Mouse (Mus musculus) R1 (cell line): Measurements from ENCODE around the gene Agbl4.

Experiments used
- DNase-seq: peaks from one replicate; pipeline ENCODE4 v3.0.0-alpha.2; 2018; ENCODE audit warnings: low read depth, low spot score

The Agbl4 gene

DNA sequence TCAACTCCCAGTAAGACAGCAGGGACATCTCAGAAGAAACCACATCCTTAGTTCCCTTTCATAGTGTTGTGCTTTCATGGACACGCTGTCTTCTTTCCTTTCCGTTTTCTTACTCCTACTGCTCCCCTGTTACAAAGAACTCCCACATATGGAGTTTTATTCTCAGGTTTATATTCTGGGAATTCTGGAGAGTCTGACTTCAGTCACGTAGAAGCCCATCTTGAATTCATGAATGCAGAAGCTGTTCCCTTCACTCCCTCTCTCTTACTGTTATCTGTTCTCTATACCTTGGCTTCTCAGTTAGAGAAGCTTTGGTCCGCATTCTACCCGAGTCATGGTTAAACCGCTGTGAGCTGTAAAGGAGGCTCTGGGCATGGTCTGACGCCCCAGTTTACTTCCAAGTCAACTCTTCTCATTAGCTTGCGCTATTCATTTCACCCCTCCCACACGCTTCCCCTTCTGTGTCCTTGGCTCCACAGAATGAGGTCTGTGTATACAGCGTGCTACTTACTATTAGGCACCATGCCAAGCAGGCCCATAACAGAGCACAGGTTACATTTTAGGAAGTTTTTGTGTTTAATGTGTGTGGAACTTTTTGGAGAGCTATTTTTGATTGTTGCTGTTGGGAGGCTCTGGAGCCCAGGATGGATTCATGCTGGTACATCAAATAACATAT lies 1186.2 kb downstream of the Agbl4 start:
- DNase-seq: no peak

DNA sequence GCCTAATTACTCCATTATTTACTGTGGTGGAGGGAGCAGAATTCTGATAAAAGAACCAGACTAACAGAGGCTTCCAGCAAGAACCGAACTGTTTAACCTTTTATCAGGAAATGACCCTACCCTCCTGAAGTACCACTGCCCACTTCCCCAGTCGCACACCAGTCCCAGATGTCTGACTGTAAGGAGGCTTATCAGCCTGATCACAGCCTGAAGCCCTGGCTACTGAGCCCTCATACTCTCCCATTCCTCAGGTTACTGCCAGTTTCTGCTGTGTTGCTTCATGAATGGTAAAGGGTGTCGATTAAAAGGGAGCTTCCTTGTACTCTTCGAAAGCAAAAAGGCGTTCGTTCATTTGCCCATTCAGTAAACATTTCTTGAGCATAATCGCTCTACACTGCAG lies 1186.8 kb downstream of the Agbl4 start:
- no peak for DNase-seq

DNA sequence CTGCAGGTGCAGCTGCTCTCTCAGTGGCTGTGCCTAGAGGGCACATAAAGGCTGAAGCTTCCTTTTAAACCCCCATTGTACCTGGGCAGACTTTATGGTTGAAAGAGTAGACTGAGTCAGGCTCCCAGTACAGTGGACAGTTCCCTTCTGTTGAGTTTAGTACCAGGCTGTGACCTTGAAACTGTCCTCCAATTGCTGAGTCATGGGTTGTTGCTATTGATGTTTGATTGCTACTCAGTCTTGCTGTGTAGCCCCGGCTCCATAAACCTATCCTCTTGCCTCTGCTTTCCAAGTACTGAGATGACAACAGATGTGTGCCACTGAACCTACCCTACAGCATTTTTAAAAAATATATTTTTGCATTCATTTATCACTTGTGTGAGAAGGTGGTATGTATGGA lies 1190.8 kb downstream of the Agbl4 start:
- peak; percentile 26 for DNase-seq

DNA sequence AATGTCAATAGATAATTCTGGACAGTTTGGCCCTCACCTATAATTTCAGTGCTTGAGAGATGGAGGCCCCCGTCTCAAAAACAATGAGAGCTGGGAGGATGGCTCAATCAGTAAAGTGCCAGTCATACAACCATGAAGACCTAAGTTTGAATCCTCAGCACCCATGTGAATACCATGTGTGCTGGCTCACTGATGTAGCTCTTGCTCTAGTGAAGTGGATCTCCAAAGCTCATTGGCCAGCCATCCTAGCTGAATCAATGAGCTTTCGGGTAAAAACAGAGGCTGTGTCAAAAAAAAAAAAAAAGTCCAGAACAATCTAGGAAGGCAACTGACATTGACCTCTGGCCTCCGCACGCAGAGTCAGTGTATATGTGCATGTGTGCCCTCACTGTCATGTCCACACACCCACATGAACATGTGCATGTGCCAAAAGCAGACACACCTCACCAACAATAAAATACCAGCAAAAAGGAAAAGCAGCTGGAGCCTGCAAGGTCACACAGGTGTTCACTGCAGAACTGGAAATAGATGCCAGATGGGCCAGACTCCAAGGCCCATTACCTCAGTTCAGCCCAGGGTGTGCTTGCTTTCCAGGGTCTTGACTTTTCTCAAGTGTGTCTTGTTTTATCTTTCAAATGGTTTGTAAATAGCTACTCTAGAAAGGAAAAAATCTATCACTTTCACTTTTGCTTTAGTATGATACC lies 1192.2 kb downstream of the Agbl4 start:
- no peak for DNase-seq

DNA sequence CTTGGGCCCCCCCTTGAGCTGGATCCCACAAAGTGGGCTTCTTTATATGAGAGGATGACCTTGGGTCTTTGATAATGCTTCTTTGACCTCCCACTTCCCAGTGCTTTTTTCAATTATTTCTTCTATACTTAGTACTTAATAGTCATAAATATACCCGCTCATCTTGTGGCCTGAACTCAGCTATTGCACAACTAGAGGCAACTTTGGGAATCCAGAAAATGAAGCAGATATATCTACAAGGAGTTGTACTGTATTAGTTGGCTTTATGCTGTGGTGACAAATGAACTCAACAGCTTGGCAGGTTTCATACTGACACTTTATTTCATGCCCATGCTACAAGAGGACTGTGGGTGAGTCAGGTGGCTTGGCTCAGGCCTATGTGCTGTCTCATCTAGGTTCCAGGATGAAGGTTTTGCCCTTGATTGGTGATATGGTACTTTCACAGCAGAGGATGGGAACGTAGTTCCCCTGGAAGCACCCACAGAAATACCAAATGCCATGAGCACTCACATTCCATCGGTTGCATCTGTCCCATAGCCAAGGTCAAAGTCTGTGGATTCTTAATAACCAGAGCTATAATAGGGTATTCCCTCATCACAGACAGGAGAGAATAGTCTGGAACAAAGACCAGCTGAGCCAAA lies 1197.3 kb downstream of the Agbl4 start:
- DNase-seq: no peak

DNA sequence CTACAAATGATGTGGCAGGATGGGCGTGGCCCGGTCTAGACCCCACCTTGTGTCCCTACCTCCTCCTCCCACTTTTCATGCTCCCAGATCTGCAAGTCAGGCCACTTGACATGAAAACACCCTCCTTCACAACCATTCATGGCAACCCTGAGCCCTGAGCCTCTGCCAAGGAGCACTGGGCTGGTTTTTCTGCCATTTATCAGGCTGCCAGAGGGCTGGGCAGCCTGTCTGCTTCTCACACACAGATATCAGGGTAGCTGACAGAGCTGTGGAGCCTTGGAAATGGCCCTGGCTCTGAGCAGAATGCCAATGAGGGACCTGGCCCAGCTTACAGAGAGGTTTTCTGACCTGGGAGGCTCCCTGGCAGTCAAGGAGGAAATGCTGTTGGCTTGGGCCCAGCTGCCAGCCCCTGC lies 1199.8 kb downstream of the Agbl4 start:
- DNase-seq: no peak

DNA sequence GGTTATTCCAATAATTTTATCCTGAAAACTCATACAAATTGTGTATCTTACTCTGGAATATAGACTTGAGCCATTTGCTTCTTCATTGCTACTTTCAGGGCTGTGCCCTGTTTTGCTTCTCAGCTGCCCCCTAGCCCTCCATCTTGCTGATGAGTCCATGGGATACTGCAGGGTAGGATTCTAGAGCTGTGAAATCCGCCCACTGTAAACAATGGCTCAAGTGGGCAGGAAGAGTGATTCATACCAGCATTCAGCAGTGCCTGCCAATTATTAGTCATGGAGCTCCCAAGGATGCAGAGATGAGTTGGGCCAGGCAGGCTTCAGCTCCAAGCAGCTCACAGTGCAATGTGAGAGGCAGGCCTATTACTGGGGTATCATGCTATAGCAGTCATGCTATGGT lies 1200.5 kb downstream of the Agbl4 start:
- no peak for DNase-seq

DNA sequence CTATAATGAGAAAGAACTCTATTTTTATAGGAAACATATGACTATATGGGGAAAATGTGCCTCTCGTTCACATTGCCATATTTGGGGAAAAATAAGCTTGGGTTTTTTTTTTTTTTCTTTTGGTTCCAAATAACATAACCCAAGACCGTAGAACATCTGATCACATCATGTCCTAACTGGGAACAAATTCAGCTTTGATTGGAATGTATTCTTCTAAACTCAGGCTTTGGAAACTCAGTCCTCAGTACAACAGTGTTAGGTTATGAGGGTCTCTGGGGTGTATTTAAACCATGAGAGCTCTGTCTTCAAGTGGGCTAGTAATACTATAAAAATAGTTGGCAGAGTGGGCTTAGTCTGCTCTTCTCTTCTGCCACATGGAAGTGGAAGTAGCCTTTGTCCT lies 1205.7 kb downstream of the Agbl4 start:
- DNase-seq: no peak

DNA sequence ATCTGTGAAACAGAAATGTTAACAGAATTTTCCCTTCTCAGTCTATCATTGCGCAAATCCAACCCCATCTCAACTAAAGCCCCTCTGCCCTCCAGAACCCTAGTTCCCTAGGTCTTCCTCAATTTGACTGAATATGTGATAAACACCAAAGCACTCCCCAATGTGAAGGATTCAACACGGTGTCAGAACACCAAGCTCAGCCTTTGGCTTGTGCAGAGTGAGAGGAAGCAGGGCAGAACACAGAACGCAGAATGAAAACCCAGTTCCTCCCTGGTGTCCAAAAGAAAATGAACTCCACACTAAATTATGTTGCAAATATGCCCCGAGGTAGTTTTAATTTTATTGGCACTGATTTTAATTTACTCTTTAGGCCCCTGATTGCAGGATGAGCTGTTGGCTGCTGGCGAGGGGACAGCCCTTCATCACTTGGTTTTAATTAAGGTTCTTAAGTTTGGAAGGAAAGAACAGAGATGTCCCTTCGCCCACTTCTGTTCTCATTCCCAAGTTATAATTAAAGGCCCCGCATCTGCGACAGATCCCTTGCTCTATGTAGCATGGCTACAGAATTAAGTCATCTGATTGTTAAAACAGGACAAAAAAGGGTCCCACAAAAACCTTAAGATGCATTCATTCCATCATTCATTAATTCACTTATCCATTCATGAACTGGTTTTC lies 1210.5 kb downstream of the Agbl4 start:
- no peak for DNase-seq

DNA sequence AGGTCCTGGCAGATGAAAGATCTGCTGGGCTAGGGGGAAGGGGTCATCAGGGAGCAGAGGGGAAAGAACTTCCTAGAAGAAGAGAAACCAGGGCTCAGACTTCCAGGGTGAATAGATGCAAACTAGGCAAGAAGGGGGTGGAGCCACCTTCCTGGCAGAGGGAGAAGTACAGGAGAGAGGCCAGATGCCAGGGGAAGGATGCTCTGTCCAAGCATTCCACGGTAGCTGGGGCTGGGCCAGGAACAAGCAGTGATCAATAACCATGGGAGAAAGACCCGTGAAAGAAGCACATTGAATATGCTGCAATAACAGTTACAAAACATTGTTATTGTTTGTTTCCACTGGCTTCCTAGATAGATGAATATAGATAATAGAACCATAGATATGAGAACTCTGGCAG lies 1224.4 kb downstream of the Agbl4 start:
- no peak for DNase-seq

DNA sequence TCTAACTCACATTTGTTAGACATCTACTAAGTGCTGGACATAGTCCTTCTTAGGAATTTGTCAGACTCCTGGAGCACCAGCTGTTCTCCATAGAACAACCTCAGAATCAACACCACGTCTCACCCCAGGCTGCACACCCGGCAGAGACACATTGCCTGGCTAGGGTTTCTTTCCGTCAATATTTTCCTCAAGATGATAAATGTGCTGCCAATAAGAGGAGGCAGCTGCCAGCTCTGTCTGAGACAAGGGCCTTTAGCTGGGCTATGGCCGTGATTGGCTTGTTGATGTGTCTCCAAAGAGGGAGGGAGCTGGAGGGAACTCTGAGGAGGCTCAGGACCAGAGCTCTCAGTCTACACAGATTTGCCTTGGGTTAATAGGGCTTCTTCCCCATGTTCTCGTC lies 1227.5 kb downstream of the Agbl4 start:
- DNase-seq: no peak

DNA sequence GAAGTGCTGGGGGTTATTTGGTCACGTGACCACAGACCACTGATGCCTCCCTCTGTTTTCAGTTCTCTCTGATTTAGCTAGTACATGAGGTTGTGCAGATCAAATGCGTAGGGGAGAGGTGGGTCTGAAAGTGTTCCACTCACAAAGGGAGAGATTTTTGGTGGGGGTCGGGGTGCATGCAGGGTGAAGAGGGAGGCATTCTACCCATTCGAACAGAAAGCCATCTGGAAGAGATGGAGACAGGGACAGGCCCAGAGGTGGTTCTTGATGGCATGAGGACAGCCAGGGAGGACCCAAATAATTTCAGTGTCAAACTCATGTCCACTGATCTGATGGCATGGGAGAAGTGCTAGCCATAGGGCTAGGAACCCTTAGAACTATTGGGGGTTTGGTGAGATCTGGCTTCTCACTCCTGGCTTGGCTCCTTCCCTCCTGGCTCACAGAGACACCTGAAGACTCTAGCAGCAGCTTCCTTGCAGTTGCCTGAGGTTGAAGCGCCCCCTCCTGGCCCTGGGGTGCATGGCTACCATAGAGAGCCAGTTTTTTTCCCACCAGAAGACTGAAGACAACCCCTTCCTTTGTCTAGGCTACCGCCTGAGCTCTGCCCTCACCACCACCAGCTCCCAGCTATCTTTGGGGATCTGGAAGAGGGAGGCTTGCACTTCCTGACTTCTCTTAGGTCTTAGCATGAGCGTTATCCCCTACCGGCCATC lies 1228.8 kb downstream of the Agbl4 start:
- DNase-seq: peak; percentile 64

DNA sequence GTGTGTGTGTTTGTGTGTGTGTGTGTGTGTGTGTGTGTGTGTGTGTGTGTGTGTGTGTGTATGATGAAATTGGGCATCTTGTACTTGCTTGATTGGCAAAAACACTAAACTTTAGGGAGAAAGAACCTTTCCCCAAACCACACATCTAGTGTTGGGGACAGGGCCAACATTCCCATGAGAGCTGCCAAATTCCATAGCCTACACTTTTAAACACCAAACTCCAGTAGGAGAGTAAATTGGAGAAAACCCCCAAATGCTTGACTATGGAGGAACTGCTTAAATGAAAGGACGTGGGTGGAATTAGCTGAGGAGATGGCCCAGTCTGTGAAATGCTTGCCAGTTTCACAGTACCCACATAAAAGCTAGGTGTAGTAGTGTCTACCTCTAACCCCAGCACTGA lies 1235.2 kb downstream of the Agbl4 start:
- DNase-seq: no peak

DNA sequence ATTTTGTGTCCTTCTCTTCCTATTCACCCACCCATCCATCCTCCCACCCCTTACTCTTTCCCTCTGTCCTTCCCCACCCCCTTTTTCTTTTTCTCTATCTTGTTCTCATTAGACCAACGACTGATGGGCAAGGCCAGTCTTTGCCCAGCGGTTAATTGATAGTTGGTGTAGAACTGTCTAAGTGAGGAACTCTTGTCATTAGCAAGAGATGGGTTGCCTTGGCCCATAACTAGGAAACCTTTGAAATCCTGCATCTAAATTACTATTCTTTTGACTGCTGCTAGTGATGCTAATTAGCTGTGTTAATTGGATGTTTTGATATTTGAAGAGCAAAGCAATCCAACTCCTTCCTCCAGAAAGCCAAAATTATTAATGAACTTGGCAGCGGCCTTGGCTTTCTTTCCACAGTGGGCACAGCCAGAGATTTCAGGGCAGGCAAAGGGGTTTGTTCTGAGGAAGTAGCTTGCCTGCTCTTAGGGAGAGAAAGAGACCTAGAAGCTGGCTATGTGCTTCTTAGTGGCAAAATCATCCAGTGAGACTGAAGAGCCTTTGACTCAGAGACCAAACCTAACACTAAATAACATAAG lies 1238.2 kb downstream of the Agbl4 start:
- no peak for DNase-seq

DNA sequence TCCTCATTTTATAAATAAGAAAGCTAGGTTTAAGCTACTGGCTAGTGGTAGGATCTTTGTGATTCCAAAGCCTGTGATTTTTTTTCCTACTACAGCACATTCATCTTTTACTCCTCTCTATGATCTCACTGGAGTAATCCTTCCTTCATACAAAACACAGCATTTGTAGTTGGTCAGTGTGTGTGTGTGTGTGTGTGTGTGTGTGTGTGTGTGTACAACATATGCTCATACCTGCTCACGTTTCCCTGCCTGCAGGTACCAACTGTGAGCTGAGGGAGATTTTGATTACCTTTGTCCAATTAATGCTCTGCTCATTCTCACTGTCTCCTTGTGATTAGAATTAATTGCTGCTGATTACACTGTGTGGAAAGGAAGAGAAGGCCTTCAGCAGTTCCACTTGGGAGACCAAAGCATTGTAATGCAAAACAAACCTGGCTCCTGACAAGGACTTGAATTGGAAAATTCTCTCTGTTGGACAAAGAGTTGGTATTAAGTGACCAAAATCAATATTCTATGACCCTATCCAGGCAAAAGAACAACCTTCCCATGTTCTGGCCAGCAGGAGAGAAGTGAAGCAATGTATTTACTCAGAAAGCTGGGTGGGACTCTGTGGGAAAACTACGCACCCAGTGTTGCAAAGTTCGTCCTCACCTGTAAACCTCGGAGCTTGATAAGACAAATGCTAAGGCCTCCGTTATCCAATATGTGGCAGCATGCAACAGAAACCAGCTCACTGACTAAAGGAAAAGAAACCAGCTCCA lies 1241.7 kb downstream of the Agbl4 start:
- no peak for DNase-seq

DNA sequence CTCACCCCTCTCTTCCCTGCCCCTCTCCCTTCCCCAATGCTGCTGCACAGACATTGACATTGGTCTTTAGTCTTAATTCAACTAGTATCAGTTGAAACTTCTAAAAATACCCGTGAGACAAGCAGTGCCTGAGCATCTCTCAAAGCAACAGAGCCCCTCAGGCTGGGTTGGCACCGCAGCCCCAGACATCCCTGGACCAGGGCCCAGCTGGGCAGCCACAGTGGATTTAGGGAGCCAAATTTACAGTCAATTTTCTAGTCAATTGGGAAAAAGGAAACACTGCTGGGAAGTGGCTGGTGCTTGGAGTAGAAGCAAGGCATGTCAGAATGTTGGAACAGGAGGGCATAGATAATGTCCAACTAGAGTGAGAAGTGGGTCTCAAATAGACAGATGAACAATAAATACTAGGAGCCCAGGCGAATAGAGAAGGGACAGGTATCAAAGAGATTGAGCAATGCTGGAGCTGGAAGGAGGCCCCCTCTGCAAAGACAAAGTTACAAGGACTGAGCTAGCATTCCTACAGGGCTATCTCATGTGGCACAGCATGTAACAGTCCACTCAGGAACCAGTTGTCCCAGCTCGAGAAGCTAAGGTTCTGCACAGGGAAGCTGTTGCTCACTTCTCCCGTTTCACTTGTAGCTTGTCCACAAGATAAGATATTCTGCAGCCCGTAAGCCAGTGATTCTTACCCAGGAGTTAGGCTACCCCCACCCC lies 1247.8 kb downstream of the Agbl4 start:
- no peak for DNase-seq

DNA sequence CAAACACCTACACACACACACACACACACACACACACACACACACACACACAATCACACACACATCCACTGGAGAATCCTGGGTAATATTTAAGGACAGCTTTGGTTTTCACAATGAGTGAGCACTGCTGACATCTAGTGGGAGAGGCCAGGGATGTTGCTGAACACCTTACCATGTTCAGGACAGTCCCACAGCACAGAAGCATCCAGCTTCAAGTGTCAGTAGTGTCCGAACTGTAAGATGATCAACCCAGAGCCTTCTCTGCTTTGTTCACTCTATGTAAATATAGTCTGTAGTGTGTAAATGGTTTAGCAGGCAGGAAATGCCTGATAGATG lies 1248.3 kb downstream of the Agbl4 start:
- DNase-seq: peak; percentile 20

DNA sequence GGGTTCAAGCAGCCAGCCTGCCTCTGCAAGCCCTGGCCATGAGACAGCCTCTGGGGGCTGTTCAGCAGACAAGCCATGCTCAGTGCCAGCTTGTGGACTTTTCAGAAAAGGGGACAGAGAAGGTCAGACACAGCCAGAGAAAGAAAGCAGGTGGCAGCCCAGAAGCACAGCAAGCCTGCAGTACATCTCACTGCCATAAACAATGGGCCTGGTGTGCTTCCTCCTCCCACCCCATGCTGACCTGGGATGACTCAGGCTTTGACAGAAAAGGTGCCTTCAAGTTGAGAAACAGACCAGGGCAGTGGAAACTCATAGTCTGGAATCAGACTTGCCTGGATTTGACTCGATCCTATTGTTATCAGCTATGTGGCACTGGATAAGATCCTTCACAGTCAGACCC lies 1256.0 kb downstream of the Agbl4 start:
- DNase-seq: no peak

DNA sequence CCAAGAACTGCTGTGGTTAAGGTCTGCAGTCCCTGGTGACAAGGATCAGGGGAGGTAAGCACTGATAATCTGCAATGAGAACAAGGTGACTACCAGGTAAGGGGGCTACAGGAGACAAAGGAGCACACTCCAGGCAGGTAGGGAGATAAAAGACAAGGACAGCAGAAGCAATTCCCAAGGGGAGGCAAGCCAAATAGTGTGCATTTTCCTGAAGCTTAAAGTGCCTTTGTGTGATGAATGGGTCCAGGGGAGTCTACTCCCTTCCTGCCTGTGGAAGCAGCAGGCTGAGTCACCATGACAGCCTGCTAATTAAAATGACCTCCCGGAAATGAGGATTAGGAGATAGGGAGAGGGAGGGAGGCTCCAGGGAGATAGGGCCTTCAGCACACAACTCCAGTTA lies 1266.3 kb downstream of the Agbl4 start:
- peak; percentile 78 for DNase-seq

DNA sequence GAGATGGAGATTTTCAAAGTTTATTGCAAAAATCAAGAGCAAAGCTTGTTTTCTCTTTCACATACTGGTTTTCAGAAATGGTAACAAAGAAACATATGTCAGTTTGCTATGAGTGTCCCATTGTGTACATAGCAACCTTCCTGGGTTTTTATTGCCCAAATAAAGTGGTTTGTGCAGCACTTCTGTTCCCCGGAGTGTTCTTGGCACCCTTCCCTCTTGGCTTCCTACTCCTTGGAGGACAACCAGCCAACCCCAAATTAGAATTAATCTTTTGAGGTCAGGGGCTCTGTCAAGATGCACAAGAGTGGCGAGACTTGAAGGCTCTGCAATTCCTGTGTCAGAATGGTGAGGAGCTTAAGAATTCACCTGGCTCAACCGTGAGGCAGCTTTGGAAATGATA lies 1266.7 kb downstream of the Agbl4 start:
- DNase-seq: no peak
